Mouse (Mus musculus): Measurements from ENCODE around the gene Ccdc187. TPM values are rescaled to one million over a fixed set of nuclear protein-coding genes. Genes with fewer than 3 reads are reported as not detected.

The Ccdc187 gene
- polyA plus RNA-seq, 1 experiment = 0.32 TPM

DNA sequence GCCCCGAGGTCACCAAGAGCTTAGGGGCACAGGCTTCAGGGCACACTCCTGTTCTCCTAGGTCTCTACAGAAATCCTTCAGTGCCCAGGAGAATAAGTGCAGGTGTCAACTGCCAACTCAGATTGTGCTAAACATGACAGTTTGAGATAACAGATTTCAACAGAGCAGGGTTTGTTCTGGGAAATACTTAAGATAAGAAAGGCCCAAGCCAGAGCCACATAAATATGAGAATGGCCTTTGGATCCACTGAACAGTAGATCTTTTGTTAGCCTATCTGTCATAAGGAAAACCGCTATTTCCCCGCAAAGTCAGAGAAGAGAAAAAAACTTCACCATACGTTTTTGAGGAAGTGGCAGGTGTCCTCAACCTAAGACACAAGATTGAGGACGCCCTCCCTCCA lies 60.1 kb downstream of the Ccdc187 start:
- DNase-seq (ENCODE audit: low read depth, low spot score) = no peak
- WGBS = 46% methylated on average over 5 of the region's 5 CpGs

DNA sequence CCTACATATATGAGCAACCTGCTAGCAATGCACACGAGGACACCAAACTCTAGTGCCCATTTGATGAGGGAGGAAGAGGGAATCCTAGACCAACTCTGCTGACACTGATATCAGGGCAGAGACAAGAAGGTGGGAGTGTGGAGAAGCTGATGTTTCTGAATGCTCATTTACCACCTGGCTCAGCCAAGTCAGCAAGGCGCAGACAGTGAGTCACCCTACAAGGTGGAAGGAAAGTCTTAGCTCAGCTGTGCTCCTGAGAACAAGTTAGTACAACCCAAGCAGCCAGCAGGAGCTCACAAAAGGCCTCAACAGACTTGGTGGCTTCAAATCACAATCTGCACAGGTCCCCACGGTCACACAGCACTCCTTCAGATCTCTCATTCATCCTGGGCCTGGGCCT lies 63.0 kb downstream of the Ccdc187 start:
- WGBS = 53% methylated on average over 3 of the region's 3 CpGs
- DNase-seq (ENCODE audit: low read depth, low spot score) = no peak

DNA sequence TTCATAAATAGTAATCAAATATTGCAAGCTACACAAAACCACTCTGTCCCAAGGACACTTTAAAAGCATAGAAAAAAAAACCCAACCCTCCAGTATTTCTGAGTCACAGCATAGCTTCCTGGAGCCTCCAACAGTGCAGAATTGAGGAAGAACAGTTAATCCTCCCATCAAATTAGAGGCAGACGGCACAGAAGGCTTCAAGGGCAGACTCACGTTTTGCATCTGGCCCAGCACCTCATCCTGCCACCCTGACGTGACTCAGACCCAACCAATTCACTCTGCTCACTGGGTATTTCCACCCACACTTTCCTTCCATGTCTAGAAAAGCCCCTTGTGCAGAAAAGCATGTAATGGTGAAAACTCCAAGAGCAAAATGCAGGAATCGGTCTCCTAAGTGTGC lies 64.1 kb downstream of the Ccdc187 start:
- DNase-seq (ENCODE audit: low read depth, low spot score) = no peak
- 31% methylated on average over 4 of the region's 4 CpGs for WGBS

DNA sequence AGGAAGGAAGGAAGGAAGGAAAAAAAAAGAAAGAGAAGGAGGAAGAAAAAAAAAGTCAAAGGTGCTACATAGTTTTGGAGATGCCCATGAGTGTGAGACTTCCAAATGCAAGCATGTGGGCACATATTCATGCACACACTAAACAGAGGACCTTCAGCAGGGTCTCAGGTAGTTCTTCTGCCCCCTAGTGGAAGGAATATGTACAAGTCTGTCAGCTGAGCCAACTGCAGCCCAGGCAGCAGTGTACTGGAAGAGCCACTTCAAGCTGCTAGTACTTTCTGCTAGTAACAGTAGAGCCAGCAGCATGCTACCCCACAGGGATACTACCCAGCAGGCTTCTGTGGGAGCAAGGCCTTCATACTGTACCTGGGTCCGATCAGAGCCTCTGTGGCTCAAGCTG lies 66.6 kb downstream of the Ccdc187 start:
- 93% methylated on average over 1 of the region's 1 CpGs for WGBS
- no peak for DNase-seq (ENCODE audit: low read depth, low spot score)

DNA sequence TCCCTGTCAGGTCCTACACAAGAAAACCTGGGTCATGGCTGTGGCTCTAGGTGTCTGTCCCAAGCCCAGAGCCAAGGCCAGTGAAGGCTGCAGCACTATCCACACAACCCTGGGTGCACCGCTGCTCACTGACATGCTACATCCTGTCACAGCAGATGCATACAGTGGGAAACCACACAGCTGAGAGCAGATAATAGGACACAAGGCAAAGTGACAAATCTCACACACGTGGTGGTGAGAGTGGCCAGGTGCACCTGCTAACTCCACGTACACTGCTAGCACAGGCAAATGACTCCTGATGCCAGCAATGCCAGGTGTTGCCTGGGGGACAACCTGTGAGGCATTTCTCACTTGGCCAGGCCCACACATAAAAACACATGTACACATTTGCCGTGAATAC lies 69.1 kb downstream of the Ccdc187 start:
- DNase-seq (ENCODE audit: low read depth, low spot score) = no peak
- WGBS = 64% methylated on average over 4 of the region's 4 CpGs

DNA sequence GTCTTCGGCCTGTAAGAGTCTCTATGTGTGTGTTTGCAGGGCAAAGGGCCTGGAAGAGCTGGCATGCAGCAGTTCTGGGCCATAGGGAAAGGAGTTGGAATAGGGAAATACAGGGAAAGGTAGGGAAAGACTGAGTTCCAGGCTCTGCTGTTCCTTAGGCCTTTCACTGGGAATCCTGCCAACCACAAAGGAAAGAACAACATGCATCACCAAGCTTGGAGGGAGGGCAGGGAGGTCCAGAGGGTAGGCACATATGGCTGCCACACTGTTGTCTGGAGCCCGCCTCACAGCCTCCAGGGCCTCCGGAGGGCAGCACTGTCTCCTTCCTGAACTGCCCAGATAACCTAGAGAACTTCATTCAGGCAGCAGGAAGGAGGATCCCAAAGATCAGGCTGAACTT lies 70.4 kb downstream of the Ccdc187 start:
- 88% methylated on average over 3 of the region's 3 CpGs for WGBS
- no peak for DNase-seq (ENCODE audit: low read depth, low spot score)

DNA sequence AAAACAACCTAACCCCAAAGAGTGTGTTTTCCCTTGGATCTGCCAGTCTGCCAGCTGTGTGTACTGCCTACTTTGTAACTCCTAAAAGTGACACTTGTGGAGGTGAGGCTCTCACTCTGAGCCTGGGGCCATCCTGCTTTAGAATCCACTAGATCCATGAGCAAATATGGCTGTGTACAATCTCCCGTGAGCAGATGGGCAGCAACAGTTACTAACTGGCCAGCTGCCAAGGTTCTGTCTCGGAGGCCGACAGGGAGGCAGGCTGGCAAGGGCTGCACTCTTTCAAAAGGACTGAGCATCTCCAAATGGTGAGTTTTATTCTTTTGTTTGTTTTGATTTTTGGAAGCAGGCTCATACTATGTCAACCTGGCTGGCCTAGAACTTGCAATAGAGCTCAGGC lies 79.8 kb downstream of the Ccdc187 start:
- no peak for DNase-seq (ENCODE audit: low read depth, low spot score)
- WGBS = 5% methylated on average over 3 of the region's 3 CpGs

DNA sequence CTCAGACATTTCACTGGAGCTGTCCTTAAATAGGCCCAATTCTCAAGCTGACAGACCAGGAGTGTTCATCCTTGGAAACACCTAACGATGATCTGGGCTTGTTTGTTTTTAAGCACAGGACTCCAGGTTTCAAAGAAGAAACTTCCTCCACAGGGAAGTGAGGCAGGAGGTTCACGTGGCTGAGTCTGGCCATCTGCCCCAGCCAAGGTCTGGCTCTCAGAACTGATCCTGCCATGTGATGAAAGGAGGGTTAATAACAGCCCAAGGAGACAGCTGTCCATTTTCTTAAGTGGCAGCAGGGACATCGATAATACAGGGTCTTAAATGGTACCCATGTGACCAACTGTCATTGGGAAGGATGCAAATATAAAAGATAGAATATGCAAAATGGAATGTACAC lies 84.8 kb downstream of the Ccdc187 start:
- no peak for DNase-seq (ENCODE audit: low read depth, low spot score)
- WGBS = 74% methylated on average over 3 of the region's 3 CpGs

DNA sequence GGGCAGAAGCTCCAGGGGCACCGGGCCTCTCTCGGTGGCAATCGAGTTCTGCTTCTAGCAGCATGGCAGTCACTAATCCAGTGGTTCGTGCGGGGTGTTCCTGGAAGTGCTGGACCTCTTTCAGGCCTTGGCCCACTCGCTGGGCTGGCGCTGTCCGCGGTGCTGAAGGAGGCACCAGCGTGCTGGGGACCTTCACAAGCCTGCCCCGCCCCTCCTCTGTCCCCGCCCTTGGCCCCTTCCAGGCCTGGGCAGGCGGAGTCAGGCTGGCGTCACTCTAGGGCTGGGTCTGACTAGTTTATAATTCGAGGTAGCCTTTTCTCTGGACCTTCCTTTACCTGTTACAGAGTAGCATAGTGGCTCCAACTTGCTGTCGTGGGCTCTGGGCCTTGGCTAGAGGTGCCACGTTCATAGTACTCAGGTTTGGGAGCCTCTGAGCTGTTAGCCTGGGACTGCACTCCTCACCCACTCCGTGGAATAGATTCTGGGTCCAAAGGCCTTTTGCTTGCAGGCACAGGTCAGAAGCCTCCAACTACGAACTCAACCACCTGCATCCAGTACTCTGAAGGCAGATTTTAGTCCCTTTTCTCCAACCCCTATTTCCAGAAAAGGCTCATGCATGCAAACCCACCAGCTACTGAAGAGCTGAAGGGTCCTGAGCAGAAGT lies 86.1 kb downstream of the Ccdc187 start, which contains the start of gene Lhx3:
Gene Lhx3, minus strand, starts transcription at position 164 of the 664 bp plus-strand sequence.
- 6% methylated on average over 19 of the region's 19 CpGs for WGBS
- peak; percentile 32 for DNase-seq (ENCODE audit: low read depth, low spot score)

DNA sequence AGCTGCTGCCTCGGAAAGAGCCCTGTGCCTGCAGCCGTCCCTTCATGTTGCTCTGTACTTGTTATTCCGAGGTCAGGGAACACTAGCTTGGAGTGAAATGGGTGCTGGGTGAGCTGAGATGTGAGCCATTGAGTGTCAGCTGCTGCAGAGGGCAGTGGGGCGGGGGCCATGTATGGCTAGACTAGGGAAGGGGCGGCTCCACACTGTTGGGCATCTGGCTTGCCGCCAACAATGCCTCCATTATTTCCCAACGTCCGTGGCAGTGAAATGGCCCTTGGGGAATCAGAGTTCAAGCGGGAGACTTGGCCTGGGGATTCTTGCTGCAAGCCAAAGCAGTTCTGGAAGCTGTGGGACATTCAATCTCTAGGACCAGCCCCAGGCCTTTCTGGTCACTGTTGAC lies 86.8 kb downstream of the Ccdc187 start:
- 31% methylated on average over 9 of the region's 9 CpGs for WGBS
- DNase-seq (ENCODE audit: low read depth, low spot score) = no peak

DNA sequence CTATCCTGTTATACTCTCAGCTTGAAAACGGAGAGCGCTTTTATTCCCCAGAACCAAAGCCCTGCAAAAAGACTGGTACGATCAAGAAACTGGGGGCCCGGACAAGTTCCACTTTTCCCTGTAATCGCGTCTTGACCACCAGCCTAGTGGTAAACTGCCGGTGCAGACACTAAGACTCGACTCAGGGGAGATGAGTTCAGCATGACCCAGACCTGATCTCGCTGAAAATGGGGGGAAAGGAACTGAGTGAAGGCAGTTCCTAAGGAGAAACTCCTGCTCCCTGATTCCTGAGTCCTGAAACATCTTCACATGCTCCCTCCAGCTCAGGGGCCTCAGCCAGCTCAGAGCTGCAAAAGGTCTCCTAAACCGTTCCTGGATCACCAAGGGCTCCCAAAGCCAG lies 88.6 kb downstream of the Ccdc187 start:
- WGBS = 23% methylated on average over 10 of the region's 10 CpGs
- DNase-seq (ENCODE audit: low read depth, low spot score) = no peak

DNA sequence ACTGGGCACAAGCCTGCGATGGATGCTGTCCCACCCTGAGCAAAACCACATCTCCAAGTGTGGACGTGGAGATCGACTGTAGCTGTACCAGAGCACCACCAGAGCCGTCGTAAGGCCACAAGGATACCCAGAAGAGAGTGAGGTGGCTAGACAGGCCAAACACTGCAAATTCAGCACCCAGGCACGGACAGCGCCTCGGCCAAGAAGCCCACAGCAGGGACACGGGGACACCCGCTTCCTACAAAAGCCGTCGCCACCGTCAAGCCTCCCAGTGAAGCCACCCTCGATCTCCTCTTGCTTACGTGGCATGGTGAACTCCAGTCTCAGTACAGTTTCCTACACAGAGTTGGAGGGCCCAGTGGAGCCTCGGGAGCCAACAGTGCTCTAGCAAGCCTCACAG lies 89.2 kb downstream of the Ccdc187 start:
- WGBS = 7% methylated on average over 16 of the region's 16 CpGs
- no peak for DNase-seq (ENCODE audit: low read depth, low spot score)

DNA sequence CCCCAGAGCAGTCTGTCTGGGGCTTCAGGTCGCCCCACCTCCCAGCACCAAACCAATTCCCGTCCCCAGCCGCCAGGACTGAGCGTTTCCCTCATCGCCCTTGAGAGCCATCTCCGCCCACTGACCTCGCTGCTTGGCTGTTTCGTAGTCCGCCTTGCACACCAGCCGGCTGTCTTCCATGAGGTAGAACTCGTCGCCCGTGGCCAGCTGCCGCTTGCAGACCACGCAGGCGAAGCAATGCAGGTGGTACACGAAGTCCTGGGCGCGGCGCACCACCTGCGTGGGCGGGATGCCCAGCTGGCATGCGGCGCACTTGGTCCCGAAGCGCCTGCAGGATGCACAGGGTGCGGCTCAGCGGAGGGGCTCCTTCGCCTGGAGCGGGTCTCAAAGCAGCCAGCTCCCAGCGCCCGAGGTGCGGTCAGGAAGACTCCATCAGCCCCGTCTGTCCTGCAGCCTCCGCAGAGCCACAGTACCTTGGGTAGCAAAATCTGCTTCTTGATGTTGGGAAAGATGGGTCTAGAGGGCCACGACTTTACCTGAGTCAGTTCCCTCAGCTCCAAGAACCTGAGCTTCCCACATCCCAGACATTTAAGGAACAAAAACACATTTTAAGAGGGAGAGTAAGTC lies 91.4 kb downstream of the Ccdc187 start:
- DNase-seq (ENCODE audit: low read depth, low spot score) = no peak
- WGBS = 2% methylated on average over 36 of the region's 36 CpGs

DNA sequence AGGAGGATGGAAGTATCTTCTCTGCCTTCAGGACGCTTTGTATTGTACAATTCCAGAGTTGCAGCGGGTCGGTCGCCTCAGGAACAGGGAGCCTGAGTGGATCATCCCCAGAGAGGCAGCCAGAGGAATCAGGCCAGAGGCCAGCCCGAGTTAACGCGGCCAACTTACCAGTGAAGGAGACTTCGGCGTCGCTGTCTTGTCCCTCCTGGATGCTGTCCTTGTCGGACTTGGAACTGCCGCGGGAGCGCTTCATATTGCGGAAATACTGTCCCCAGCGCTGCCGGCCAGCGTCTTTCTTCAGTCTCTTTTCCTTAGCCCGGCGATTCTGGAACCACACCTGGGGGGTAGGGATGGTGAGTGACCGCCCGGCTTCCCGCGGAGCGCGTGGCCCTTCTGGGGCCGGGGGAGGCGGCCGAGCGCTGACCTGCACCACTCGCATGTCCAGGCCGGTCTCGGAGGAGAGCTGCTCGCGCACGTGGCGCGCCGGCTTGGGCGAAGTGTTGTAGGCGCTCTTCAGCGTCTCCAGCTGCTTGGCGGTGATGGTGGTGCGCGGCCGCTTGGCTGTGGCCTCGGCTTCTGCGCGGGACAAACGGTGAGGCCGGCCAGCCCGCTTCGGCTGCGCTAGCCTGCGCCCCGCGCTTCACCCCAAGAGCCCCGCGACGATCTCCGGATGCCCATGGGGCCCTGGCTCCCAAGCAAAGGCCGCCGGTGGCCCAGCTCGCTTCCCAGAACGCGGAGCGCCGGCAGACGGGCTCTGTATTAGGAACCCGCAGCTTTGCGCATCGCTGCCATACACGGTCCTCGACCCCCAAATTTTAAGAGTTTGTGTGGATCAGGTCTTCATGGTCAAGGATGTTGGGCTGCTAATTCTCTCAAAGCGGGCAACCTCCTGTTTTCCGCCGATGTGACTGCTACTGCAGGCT lies 92.2 kb downstream of the Ccdc187 start:
- DNase-seq (ENCODE audit: low read depth, low spot score) = no peak
- WGBS = 2% methylated on average over 77 of the region's 77 CpGs

DNA sequence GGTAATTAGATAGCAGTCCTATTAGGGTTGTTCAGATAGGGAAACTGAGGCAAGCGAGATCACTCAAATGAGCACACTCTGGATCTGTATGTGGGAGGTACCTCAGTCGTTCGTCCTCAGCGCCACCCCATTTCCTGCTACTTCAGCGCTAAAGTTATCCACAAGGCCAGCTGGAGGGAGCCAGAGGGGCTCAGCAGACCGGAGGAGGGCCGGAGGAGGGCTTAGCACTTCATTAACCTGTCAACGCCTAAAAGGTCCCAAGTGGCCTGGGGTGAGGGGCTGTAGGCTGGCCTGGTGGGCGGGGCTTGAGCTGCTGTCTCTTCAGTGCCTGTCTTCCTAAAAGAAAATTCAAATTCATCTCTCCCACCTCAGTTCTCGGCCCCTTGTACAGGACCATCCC lies 95.9 kb downstream of the Ccdc187 start:
- no peak for DNase-seq (ENCODE audit: low read depth, low spot score)
- WGBS = 10% methylated on average over 10 of the region's 10 CpGs

DNA sequence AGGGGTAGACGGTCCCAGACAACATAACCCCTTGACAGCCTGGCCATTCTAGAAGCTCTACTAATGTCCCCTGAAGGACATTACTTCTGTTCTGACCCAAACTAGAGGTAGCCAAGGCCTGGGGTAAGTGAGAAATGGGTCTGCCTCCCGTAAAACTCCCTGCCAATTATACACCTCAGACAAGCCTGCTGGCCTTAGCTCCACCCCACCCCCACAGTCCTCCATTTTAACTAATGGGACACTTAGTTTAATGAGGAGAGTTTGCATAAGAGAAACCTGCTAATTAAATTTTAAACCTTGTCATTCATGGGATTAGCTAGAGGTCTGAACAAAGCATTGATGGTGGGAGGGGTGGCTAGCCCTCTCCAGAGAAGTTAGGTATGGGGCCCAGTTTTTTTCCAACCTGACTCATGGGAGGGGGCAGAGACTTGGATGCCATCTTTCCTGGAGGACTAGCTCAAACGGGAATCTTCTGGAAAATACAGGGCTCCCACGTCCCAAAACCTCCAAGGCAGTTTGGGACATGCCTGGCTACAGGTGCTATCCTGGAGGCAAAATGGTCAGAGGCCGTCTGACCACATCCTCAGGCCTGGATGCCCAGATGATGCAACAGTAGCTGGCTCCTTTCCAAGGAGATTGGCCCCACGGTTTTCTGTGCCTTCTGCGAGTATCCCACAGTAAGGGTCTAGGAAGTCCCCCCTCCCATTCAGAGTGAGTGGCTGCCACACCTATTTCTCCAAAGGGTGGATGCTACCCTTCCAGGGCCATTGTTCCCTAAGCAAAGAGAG lies 99.6 kb downstream of the Ccdc187 start:
- DNase-seq (ENCODE audit: low read depth, low spot score) = no peak
- WGBS = 54% methylated on average over 7 of the region's 7 CpGs
